Mouse (Mus musculus) stomach, postnatal 0 days (tissue): ENCODE results near the gene Vegfa. TPM values are rescaled to one million over a fixed set of nuclear protein-coding genes. Genes with fewer than 3 reads are reported as not detected.

Experiments used
- ATAC-seq: fragments of 200-750 bp; cut with Nextera tagmentation; 2 replicates; pipeline ENCODE4 v1.8.0; 2017; ENCODE audit not compliant: low FRiP score, low TSS enrichment
- DNase-seq: peaks from one replicate; pipeline ENCODE4 v3.0.0-alpha.2; 2016; ENCODE audit warnings: low spot score
- H3K27ac ChIP-seq: fragments of 300-500 bp; sonication (generic); replicated peaks from 2 replicates; pipeline ENCODE4 v1.5.1; 2014; ENCODE audit warnings: mild to moderate bottlenecking, control low read depth
- H3K27me3 ChIP-seq: fragments of 300-500 bp; sonication (generic); 2 replicates; pipeline ENCODE4 v1.6.1; 2014; ENCODE audit warnings: low read length; ENCODE audit not compliant: control insufficient read depth, insufficient read depth
- H3K36me3 ChIP-seq: fragments of 300-500 bp; sonication (generic); 2 replicates; pipeline ENCODE4 v1.6.1; 2014; ENCODE audit warnings: low read length, mixed read lengths; ENCODE audit not compliant: control insufficient read depth, insufficient read depth
- H3K4me1 ChIP-seq: fragments of 300-500 bp; sonication (generic); replicated peaks from 2 replicates; pipeline ENCODE4 v1.6.1; 2014; ENCODE audit warnings: antibody characterized with exemption; ENCODE audit not compliant: control insufficient read depth, insufficient read depth
- H3K4me2 ChIP-seq: fragments of 300-500 bp; sonication (generic); replicated peaks from 2 replicates; pipeline ENCODE4 v1.6.1; 2014; ENCODE audit warnings: low read depth, mild to moderate bottlenecking, control low read depth, moderate library complexity
- H3K4me3 ChIP-seq: fragments of 300-500 bp; sonication (generic); 2 replicates; pipeline ENCODE4 v1.5.1; 2014; ENCODE audit warnings: low read depth, low read length, control low read depth
- H3K9ac ChIP-seq: fragments of 300-500 bp; sonication (generic); 2 replicates; pipeline ENCODE4 v1.6.1; 2014; ENCODE audit warnings: mild to moderate bottlenecking, low read length, control low read depth, mixed read lengths
- H3K9me3 ChIP-seq: fragments of 300-500 bp; sonication (generic); 2 replicates; pipeline ENCODE4 v1.6.1; 2016; ENCODE audit warnings: low read length; ENCODE audit not compliant: control insufficient read depth
- CTCF ChIP-seq: IDR thresholded peaks from 2 replicates; pipeline ENCODE4 v1.5.1; 2016; ENCODE audit warnings: antibody characterized with exemption, low read depth, mild to moderate bottlenecking, moderate library complexity
- EP300 ChIP-seq: optimal IDR thresholded peaks from 2 replicates; pipeline ENCODE3; 2016; ENCODE audit warnings: antibody characterized with exemption
- WGBS: fragments of 180-500 bp; shearing (Covaris S2); extraction: QIAGEN DNeasy Blood & Tissue Kit; methylation state at CpG from one replicate; pipeline ENCODE4 v1.1.7; 2014; 5-methylcytosine and 5-hydroxymethylcytosine counted together
- polyA plus RNA-seq: library from polyadenylated mRNA; unstranded; fragments of >200 nt; fragmentation: Nextera tagmentation; extraction: Ambion mirVana; gene quantifications from 2 replicates; pipeline ENCODE4 v1.2.1, GENCODE M21; 2015

Vegfa gene
- polyA plus RNA-seq, 1 experiment from 2014 or later, result 3.1 TPM

GRCm38 (mm10) chr17:45970741-45971550 is 61.2 kb downstream of the Vegfa start:
- DNase-seq (peak; percentile 54), ATAC-seq (no peak)
- Histone ChIP-seq H3K4me2 (no peak overlapping the region), H3K9me3 (no peaks in the 10 kb centered on the region), H3K36me3 (no peaks in the 10 kb centered on the region), H3K4me3 (no peak overlapping the region), H3K27me3 (no peaks in the 10 kb centered on the region), H3K4me1 (0 out of 2 replicates have a peak, but pooled peaks cover 5% of the 10 kb centered on the region), H3K9ac (no peak overlapping the region), H3K27ac (peak overlapping the region; percentile 74)
- no peak for TF ChIP-seq CTCF
- no peak for TF ChIP-seq EP300
- WGBS, result 55% methylated on average over 17 of the region's 17 CpGs

- Histone ChIP-seq H3K9me3 (no peaks in the 10 kb centered on the region), H3K27me3 (no peaks in the 10 kb centered on the region), H3K4me1 (0 out of 2 replicates have a peak, but pooled peaks cover 5% of the 10 kb centered on the region), H3K9ac (no peak overlapping the region), H3K4me2 (no peak overlapping the region), H3K4me3 (no peak overlapping the region), H3K27ac (no peak overlapping the region), H3K36me3 (no peaks in the 10 kb centered on the region)
- no peak for ATAC-seq
- TF ChIP-seq CTCF, result no peak
- no peak for TF ChIP-seq EP300
- 49% methylated on average over 8 of the region's 8 CpGs for WGBS
- DNase-seq, result peak; percentile 65
Measured at GRCm38 (mm10) chr17:45969596-45969995, 62.6 kb downstream of the Vegfa start.

- H3K27me3 ChIP-seq, result no peaks in the 10 kb centered on the region
- H3K27ac ChIP-seq, result no peak overlapping the region
- no peak for DNase-seq
- H3K4me3 ChIP-seq, result no peak overlapping the region
- no peaks in the 10 kb centered on the region for H3K36me3 ChIP-seq
- no peaks in the 10 kb centered on the region for H3K9me3 ChIP-seq
- H3K9ac ChIP-seq, result no peak overlapping the region
- H3K4me1 ChIP-seq, result 0 out of 2 replicates have a peak, but pooled peaks cover 5% of the 10 kb centered on the region
- ATAC-seq, result no peak
- no peak overlapping the region for H3K4me2 ChIP-seq
- TF ChIP-seq EP300, result no peak
- no peak for TF ChIP-seq CTCF
- WGBS, result 86% methylated on average over 11 of the region's 11 CpGs
Measured at GRCm38 (mm10) chr17:45968341-45968740, 63.8 kb downstream of the Vegfa start.

Other genes starting within 250 kb of the Vegfa start
- gene Mrps18a, start 78.6 kb upstream of the Vegfa start, polyA plus RNA-seq, result 94.9 and 99.0 TPM in 2 replicates
- gene Rsph9, start 111.8 kb upstream of the Vegfa start, polyA plus RNA-seq, result 13.1 and 13.6 TPM in 2 replicates
- 35.5 and 35.8 TPM in 2 replicates for gene Mad2l1bp, start 121.2 kb upstream of the Vegfa start, polyA plus RNA-seq
- gene Gtpbp2, start 128.7 kb upstream of the Vegfa start, polyA plus RNA-seq, result 21.2 and 21.6 TPM in 2 replicates
- 7.5 and 8.0 TPM in 2 replicates for gene Polh, start 170.3 kb upstream of the Vegfa start, polyA plus RNA-seq
- gene Xpo5, start 170.4 kb upstream of the Vegfa start, polyA plus RNA-seq, result 11.5 and 12.2 TPM in 2 replicates
- 47.7 and 48.0 TPM in 2 replicates for gene Polr1c, start 215.7 kb upstream of the Vegfa start, polyA plus RNA-seq
- gene Yipf3, start 215.7 kb upstream of the Vegfa start, polyA plus RNA-seq, result 119 and 125 TPM in 2 replicates
- 0.73 and 0.79 TPM in 2 replicates for gene Lrrc73, start 221.2 kb upstream of the Vegfa start, polyA plus RNA-seq